Mouse (Mus musculus) 3134 (cell line): ENCODE measurements around the gene Tspo.
A peak's percentile ranks its signal among the peaks of the same experiment; 100 is the strongest.

Experiments used
- DNase-seq: peaks from one replicate; pipeline ENCODE4 v3.0.0-alpha.2; 2011; ENCODE audit warnings: low spot score; ENCODE audit not compliant: insufficient read length; ENCODE audit errors: extremely low read depth

Tspo gene

DNA sequence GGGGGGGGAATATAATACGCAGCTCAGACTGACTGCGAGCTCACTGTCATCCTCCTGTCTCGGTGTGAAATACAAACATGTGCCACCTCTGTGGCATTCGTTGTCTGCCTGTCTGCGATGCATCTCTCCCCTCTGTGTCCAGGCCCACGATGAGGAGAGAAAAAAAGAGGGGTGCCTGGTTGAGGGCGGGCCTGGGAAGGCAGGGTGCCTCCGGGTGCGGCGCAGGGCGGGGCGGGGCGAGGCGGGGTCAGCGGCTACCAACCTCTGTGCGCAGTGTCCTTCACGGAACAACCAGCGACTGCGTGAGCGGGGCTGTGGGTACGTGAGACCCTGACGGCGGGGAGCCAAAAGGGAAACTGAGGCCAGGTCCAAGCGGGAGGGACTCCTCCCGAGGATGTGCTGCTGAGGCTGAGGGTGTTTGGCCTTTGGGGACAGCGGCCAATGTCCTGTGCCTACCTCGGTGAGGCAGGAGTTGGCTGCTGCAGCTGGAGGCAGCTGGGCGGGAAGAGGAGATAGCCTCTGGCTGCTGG, at the start of gene Tspo, which contains the start of gene Mcat:
Tspo (plus strand) TSS at position 266 of the 530 bp plus-strand sequence.
Mcat (minus strand) TSS at position 461 of the 530 bp plus-strand sequence.
- peak; percentile 88 for DNase-seq

DNA sequence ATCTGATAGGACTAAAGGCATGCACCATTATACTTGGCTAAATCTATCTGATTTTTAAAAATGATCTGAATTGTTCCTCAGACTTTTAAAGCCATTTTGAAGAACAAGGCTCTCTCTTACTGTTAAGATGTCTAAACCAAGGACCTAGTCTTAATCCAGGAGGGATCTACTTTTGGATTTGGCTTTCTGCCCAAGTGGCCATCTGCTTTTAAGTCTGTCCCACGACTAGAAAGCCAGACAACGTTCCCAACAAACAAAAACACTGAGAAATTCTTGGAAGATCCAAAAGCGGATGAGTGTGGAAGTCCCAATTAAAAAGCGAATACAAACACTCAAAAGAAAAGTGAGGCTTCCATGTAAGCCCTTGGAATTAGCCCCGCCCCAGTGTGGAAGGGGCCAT, 48.4 kb upstream of the Tspo start:
- no peak for DNase-seq

DNA sequence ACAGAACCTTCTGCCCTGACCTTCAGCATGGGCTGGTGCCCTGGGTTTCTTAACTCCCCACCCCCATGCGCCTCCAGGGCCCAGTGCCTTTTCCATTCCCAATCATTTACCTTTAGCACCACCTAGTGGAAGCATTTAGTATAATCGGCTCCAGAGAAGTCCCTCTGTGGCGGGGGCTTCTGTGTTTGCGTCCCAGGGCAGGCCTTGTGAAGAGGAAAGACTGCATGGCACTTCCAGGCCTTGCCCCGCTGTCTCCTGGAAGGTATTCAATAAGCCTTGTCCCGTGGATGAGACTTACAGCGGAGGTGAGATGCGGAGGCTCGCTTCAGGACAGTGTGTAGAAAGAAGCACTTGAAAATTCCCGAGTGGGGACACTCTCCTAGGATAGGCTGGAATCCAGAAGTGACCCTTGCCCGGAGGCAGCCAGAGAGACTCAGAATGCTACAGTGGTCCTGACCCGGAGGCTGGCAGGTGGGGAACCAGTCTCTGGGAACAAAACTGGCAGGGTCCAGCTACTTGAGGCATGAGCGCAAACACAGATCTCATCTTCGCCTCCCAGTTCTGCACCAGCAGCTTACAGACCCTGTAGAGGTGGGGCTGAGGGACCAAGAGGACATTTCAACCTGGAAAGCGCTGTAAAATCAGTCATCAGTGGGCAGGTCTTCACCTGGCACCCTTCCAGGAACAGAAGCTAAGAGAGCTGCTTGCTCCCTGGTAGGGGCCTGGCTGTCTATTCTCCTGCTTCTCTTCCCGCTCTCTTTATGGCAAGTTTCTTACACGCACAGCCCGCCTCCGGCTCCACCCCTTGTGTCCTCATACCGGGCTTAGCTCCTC, 45.0 kb upstream of the Tspo start:
- no peak for DNase-seq

DNA sequence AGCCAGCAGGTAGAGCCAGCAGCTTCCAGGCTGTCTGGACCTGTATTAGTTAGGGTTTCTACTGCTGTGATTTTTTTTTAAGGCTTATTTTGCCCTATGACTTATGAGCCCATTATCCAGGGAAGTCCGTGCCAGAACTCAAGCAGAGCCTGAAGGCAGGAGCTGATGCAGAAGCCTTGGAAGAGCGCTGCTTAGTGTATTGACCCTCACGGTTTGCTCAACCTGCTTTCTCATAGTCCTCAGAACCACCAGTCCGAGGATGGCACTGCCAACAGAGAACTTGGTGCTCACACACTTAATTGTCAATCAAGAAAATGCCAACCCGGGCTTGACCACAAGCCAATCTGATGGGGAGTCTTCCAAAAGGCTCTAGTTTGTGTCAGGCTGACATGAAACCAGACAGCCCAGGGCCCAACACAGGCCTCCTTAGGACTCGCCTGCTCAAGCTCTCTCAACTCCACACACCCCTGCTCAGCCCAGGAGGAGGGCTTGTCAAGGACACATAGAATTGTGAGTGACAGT, 42.5 kb upstream of the Tspo start:
- DNase-seq, result no peak

DNA sequence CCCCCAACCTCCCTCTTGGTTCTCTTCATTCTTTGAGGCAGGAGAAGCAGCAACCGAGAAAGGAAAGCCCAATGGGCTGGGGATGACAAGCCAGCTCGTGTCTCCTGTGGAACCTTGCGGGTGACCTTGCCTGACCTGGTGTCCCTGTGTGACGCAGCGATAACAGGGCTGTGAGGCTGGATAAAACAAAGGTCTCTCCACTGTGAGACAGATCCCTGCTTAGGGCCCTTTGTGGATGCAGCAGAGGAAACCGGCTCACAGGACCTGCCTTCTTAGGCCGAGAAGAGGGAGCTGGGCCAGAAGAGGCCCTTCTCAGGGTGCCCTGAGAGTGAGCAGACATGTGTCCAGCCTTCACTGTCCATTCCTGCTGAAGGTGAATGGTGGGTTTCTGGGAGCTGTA, 40.2 kb upstream of the Tspo start:
- no peak for DNase-seq

DNA sequence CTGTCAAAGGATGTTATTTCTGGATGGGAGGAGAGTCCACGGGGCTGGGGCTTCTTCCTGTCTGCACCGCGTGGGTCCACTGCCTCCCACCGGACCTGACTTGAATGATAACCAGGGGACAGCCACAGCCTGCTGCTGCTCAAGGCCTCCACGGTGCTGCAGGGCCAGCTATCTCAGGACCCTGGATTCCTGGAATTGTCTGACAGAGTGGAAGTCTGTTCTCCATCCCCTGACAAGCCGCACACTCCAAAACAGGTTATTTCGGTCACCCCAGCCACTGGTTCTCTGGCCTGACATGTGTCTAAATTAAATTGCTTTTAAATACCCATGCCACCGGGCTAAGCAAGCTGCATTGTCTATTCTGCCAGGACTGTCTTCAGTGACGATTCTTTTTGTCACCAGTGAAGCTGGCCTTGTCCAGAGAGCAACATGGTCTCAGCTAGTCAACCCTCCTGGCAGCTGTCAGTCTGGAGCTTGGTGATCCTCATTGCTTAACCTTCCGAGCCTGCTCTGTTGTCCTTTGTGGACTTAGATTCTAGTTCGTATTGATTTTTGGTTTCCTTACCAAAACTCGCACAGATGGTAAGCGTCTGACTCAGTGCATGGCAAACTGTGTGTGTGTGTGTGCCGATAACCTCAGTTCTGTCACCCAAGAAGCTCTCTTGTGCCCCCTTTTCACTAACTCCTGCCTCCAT, 39.6 kb upstream of the Tspo start:
- no peak for DNase-seq

DNA sequence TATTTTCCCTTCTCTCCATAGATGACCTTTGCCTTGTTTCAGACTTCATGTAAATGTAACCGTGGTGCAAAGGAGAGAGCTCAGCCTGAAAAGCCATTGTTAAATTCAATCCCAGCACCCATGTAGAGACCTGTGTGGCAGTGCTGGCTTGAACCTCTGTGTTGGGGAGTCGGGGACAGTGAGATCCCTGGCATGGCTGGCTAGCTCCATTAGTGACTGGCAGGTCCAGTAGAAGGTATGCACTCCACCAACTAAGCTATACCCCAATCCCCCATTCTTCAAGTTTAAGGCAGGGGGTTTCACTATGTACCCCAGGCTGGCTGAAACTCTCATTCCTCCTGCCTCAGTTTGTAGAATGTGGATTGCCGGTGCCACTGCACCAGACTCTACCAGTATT, 39.1 kb upstream of the Tspo start:
- no peak for DNase-seq

DNA sequence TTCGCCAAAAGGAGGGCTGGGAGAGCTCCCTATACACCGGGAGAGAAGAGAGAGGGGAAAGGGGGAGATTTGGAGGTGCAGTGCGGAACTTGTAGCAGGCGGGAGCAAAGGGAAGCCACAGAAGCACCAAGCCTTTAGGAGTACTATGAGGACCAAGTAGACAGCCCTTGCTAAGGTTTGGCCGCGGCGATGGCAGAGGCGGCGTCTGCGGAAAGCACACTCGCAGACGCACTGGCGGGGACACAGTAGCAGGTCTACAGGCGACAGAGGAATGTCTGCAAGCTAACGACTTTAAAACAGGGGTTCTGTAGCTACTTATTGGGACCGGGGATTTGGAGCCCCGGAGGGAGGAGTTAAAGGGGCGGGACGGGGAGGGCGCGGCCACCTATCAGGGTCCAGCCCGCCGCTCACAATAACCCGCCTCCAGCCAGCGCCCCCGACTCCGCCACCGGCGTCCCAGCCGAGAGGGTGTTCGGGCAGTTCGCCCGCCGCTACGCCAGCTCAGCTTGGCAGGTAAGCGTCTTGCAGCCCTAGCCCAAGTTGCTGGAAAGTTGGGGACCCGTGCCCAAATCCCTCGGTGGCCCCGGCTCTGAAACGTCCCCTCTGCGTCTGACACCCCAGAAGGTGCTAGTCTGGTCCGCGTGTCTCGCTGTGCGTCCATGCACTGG, 36.8 kb upstream of the Tspo start, which contains the start of gene Bik:
Bik (plus strand) TSS at position 439 of the 668 bp plus-strand sequence.
- DNase-seq, result no peak

DNA sequence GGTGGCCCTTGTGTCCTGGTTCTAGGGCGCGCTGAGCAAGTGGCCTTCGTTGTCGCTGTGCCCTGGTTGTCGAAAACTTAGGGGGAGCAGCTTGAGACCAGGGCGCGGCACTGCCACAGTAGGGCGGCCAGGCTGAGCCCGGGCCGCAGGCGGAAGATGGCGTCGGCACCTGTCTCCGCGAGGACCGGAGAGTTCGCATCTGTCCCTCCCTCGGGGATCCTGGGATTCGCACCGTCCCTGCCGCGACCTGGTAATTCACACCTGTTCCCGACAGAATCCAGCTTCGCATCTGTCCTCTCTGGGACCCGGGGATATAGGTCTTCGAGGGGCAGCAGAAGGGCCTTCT, 36.3 kb upstream of the Tspo start:
- DNase-seq, result no peak

DNA sequence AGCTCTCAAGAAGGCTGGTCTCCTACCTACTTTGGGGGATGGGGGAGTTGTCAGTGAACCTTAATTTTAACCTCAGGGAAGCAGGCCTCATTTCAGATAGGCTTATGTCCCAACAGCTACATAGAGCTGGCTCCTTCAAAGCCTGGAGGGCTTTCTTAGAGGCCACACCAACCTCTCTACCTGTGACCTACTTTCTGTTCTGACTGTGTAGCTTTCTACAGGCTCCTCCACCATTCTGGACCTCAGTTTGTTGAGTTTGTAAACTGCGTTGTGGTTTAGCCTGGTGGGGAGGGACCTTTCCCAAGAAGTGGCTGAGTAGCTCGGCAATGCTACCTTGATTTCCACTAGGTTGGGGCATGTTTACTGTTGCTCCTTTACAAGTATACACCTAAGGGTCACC, 35.6 kb upstream of the Tspo start:
- no peak for DNase-seq

DNA sequence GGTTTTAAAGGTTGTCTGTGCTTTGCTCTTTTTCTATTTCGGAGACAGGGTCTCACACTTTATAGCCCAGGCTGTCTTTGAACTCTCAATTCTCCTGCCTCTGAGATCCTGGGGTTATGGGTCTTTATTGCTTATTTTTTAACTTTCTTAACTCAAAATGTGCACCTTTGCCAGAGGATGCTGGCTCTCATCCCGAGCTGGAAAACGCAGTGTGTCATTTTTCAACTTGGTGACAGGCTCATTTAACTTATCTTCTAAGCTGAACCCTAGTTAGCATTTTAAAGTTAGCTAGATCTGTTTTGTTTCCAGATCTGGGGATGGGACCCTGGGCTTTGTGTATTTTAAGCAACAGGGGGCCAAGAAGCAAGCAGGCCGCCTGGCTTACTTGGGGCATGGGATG, 34.5 kb upstream of the Tspo start:
- no peak for DNase-seq

DNA sequence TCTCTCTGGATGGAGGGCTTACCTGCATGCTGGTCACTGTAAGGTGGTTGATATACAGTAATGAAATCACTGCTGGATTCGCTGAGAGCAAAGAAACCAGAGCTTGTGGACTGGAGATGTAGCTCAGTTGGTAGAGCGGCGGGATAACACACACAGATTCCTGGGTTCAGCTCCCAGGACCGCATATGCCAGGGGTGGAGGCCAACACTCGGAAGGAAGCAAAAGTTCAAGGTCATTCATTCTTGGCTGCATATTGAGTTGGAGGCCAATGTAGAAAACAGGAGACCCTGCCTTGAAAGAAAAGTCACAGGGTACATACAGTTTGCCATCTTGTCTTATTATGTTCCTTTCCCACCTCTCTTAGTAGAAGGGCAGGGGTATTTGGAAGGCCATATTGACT, 33.6 kb upstream of the Tspo start:
- no peak for DNase-seq

DNA sequence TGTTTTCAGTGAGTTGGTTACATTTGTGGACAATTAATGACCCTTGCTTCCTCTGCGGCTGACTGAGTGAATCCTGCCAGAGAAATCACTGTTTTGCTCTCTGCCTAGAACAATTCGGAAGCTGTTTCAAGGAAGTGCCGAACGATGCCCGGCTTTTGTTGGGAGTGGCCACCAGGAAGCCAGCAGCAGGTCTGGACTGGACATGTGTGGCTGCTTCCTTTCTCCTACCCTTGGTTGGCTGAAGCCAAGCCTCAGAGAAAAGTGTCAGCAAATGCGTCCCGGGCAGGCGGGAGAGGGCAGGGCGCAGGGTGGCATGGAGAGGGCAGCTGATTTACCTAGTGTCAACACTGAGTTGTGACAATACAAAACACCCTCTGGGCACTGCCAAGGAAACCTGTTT, 33.2 kb upstream of the Tspo start:
- no peak for DNase-seq

DNA sequence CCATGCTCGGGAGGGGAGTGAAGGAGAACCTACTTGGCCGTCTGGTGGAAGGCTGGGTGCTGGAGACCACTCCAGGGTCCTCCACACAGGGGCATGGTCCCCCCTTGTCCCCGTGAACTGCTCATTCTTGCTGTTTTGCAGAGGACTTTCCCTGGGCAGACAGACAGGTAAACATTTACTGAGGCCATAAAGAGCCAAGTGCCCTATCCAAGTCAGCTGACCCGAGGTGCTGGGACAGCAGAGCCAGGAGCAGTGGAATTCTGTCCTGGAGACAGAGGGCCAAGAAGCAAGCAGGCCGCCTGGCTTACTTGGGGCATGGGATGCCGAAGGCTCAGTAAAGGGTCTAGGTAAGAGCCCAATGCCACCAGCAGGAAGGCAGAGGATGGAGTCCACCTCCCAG, 32.7 kb upstream of the Tspo start:
- DNase-seq, result no peak

DNA sequence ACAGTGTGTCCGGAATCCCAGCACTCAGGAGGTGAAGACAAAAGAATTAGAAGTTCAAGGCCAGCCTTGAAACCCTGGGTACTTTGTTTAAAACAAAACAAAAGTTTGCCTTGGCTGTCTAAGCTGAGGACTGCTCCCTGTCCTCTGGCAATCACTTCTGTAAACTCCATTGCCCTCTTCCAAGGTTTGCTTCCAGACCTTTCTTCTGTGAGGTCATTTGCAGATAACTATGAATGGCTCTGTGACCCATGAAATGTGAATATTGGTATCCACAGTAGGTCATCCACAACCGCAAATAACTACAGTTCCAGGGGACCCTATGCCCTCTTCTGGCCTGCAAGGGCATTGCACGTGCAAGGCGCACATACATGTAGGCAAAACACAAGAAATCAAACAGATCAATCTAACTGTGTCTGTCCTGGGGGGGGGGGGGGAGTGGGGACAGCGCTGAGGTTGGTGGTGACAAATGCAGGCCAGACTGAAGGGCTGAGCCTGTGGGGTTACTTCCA, 31.4 kb upstream of the Tspo start:
- no peak for DNase-seq

DNA sequence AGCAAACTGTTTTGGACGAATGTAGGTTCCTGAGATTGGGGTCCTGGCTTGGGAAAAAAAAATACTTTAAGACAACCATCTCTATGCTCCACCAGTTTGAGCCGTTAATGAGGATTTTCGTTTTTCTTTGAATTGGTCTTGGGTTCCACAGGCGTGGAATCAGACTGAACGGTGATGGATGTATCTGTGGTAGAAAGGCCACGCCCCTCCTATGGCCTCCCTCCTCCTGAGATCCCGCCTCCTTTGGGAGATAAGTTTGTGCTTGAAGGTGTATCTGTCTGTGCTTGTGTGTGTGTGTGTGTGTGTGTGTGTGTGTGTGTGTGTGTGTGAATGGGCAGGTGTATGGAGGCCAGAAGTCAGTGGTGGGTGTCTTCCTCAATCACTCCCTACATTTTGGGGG, 30.8 kb upstream of the Tspo start:
- no peak for DNase-seq

DNA sequence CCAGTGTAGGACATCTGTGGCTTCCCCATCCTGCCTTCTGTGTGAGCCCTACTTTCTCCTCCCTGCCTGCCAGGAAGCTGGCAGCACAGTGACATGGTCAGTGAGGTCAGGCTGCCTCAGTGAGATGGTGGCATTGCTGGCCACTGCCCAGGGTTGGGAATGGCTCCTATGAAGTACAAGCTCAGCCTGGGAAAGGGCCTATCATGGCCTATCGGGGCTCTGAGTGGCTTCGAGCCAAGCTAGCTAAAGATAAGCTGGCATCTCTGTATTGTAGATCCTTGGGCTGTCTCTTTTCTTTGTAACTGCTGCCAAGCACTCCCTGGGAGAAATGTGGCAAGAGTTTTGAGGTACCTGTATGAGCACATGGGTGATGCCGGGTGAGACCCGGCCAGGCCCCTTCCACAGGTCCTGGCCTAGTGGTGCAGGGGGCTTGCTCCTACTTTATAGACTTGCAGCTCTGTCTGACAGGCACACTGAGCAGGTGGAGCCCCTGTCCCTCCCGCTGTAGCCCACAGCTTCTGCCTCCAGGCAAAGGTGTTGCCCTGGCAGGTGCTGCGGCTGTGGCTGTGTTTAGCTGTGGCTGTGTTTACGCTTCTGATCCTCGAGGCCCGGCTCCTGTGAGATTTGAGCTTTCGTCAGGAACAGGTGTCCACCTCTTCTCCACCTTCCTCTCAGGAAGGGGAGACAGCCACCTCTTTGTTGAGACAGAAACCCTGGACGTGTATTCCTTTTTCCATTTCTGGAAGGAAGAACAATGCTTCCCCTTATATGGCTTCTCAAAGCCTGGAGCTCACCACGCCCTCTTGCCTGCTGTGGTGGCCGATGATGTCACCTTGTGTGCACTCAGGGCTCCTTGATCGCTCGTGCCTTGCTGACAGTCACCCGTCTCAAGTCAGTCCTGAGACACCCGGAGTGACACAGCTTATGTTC, 28.2 kb upstream of the Tspo start:
- peak; percentile 60 for DNase-seq

DNA sequence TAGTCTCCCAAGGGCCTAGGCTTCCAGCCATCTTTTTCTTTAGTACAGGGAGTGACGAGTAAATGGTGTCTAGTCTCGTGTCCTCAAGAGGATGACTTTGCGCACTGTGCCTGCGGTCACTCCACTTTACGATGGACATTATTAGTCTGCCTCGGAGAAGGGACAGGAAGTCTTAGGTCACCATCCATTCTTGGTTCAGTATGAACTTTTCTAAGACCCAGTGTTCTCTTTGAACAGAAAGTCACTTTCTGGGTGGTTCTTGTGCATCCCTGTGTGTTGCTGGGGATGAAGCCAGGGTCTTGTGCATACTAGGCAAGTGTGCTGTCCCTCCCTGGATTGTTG, 27.5 kb upstream of the Tspo start:
- no peak for DNase-seq

DNA sequence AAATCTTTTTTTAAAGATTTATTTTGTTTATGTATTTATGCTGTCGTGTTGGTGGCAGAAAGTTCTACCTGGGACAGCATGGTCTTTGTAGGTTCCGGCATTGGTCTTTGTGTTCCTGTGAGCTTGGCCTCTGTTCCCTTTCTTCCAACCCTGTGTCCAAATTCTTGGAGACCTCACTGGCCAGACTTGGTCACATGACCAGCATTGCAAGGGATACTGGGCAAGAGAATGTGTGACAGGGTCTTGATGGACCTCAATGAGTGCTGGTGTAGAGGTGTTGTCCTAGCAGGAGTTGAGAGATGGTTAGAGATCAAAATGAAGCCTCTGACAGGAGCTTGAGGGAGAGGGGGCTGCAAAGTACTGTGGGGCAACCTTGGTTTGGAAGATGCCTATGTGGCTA, 24.5 kb upstream of the Tspo start:
- DNase-seq, result no peak

DNA sequence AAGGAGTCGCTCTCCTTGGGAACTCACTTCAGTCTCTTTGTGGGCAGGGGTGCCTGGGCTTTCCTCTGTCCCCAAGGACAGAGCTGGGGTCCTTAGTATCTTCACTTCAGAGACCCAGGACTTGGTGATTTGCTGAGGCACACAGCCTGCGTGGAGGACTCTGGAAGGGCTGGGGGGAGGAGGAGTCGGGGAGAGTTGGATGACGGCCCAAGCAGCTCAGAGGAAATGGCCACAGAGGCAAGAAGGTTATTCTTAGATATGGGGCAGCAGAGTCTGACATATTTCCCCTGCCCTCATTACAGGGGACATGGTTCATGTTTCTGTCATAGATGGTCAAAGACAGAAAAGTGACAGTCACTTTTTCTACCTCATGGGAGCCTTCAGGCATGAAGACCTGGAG, 23.5 kb upstream of the Tspo start:
- DNase-seq, result no peak
